Mouse (Mus musculus): ENCODE results near the gene Arhgef7.

- TF ChIP-seq CTCF (IDR thresholded peaks at IDR 0.05; ENCODE audit: low read depth) = no peak
- TF ChIP-seq EP300 (IDR thresholded peaks at IDR 0.05; ENCODE audit: low read depth) = no peak
Measured at GRCm38 (mm10) chr8:11779844-11780634, 52.5 kb downstream of the Arhgef7 start.
